Mouse (Mus musculus) lung, embryonic 15.5 days (tissue): Measurements from ENCODE around the gene Adrm1. TPM values are rescaled to one million over a fixed set of nuclear protein-coding genes. Genes with fewer than 3 reads are reported as not detected.

Experiments
- ATAC-seq: fragments of 200-750 bp; cut with Nextera tagmentation; 2 replicates; pipeline ENCODE4 v1.8.0; 2017; ENCODE audit warnings: moderate number of reproducible peaks, borderline replicate concordance; ENCODE audit not compliant: low FRiP score, low TSS enrichment; ENCODE audit errors: extremely low read depth
- H3K27ac ChIP-seq: fragments of 300-500 bp; sonication (generic); 2 replicates; pipeline ENCODE4 v1.5.1; 2015; ENCODE audit warnings: moderate library complexity, mild to moderate bottlenecking, inconsistent platforms
- H3K27me3 ChIP-seq: fragments of 300-500 bp; sonication (generic); 2 replicates; pipeline ENCODE4 v1.6.1; 2015; ENCODE audit warnings: inconsistent platforms
- H3K36me3 ChIP-seq: fragments of 300-500 bp; sonication (generic); 2 replicates; pipeline ENCODE4 v1.6.1; 2015; ENCODE audit warnings: inconsistent platforms
- H3K4me1 ChIP-seq: fragments of 300-500 bp; sonication (generic); 2 replicates; pipeline ENCODE4 v1.6.1; 2015; ENCODE audit warnings: inconsistent platforms
- H3K4me2 ChIP-seq: fragments of 300-500 bp; sonication (generic); 2 replicates; pipeline ENCODE4 v1.6.1; 2015; ENCODE audit warnings: inconsistent platforms, mild to moderate bottlenecking, moderate library complexity
- H3K4me3 ChIP-seq: fragments of 300-500 bp; sonication (generic); 2 replicates; pipeline ENCODE4 v1.5.1; 2015; ENCODE audit warnings: mild to moderate bottlenecking, inconsistent platforms
- H3K9ac ChIP-seq: fragments of 300-500 bp; sonication (generic); 2 replicates; pipeline ENCODE4 v1.6.1; 2015; ENCODE audit warnings: inconsistent platforms
- H3K9me3 ChIP-seq: fragments of 300-500 bp; sonication (generic); 2 replicates; pipeline ENCODE4 v1.6.1; 2016; ENCODE audit warnings: inconsistent platforms
- WGBS: fragments of 180-500 bp; shearing (Covaris S2); methylation state at CpG from one replicate; pipeline ENCODE4 v1.1.7; 2015; 5-methylcytosine and 5-hydroxymethylcytosine counted together
- polyA plus RNA-seq: library from polyadenylated mRNA; unstranded; fragments of >200 nt; fragmentation: Nextera tagmentation; extraction: Ambion mirVana; gene quantifications from 2 replicates; pipeline ENCODE4 v1.2.1, GENCODE M21; 2015

Gene Adrm1
- polyA plus RNA-seq, 1 experiment from 2014 or later, result 191 TPM

DNA sequence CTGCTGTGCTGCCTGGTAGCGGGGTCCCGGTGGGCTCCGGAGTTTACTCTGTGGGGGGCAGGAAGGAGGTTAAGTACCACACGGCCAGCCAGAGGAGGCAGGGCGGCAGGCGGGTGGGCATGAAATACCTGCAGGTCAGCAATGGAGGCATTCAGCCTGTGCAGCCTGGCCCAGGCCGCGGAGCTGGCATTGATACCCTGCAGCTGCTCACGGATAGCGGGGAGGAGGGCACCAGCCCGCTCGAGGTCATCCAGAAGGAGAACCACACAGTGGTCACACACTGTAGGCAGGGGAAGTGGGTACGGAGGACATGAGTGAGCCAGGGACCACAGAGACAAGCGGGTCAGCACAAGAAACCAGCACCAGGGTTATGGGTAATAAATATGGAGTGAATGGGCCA lies 14.4 kb downstream of the Adrm1 start:
- Histone ChIP-seq H3K9ac (no peak overlapping the region), H3K27ac (no peak overlapping the region), H3K27me3 (no peaks in the 10 kb centered on the region), H3K36me3 (peaks cover 77% of the 10 kb centered on the region), H3K9me3 (no peaks in the 10 kb centered on the region), H3K4me2 (no peak overlapping the region), H3K4me3 (no peak overlapping the region), H3K4me1 (no peaks in the 10 kb centered on the region)
- ATAC-seq, result no peak
- WGBS, result 90% methylated on average over 14 of the region's 14 CpGs

DNA sequence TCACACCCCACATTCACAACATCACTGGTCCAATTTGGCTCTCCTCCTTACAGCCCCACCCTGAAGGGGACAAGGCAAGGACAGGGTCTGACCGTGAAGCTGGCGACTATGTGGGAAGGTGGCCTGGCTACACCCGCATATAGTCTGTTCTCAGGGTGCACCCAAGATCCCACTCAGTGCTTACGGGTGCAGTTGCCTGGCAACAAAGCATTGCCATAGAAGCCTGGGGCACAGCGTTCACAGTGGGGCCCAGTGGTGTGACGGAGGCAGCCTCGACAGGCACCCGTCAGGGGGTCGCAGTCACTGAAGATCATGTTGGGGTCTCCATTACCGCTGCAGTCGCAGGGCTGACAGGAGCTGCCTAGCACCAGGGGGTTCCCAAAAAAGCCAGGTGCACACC lies 16.1 kb downstream of the Adrm1 start:
- Histone ChIP-seq H3K4me3 (no peak overlapping the region), H3K9ac (no peak overlapping the region), H3K4me2 (no peak overlapping the region), H3K27me3 (no peaks in the 10 kb centered on the region), H3K36me3 (peaks cover 72% of the 10 kb centered on the region), H3K4me1 (no peaks in the 10 kb centered on the region), H3K9me3 (no peaks in the 10 kb centered on the region), H3K27ac (no peak overlapping the region)
- WGBS, result 86% methylated on average over 11 of the region's 11 CpGs
- ATAC-seq, result no peak

DNA sequence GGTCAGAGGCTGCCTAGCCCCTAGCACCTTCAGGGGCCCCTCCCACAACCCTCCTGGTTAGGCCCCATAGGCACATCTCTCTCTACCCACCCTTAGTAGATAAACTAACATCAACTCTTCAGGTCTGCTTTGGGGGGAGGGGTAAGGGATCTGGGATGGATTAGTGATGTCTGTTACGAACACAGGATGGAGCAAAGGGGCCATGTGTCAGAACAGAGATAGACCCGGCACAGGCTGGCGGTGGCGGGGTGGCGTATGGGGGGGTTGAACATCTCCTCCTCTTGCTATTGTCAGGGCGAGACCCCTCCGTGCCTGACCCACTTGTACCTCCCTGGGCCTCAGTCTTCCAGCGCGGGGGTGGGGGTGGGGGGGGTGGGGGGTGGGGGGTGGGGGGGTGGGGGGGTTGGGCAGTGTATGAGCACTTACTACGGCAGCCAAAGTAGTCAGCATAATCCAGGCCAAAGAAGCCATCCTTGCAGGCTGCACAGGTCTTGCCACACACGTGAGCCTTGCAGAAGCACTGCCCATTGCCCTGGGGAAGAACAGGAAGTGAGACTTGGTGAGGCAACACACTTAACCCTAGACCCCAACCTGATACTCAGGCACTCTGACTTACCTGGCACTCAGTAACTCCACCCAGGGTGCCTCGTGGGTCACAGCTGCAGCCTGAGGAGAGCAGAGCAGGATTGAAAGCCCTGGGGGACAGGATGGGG lies 25.5 kb downstream of the Adrm1 start:
- Histone ChIP-seq H3K4me1 (peaks cover 9% of the 10 kb centered on the region), H3K4me2 (no peak overlapping the region), H3K27me3 (no peaks in the 10 kb centered on the region), H3K36me3 (peaks cover 73% of the 10 kb centered on the region), H3K27ac (no peak overlapping the region), H3K4me3 (no peak overlapping the region), H3K9me3 (no peaks in the 10 kb centered on the region), H3K9ac (no peak overlapping the region)
- WGBS, result 68% methylated on average over 11 of the region's 12 CpGs
- ATAC-seq, result no peak

DNA sequence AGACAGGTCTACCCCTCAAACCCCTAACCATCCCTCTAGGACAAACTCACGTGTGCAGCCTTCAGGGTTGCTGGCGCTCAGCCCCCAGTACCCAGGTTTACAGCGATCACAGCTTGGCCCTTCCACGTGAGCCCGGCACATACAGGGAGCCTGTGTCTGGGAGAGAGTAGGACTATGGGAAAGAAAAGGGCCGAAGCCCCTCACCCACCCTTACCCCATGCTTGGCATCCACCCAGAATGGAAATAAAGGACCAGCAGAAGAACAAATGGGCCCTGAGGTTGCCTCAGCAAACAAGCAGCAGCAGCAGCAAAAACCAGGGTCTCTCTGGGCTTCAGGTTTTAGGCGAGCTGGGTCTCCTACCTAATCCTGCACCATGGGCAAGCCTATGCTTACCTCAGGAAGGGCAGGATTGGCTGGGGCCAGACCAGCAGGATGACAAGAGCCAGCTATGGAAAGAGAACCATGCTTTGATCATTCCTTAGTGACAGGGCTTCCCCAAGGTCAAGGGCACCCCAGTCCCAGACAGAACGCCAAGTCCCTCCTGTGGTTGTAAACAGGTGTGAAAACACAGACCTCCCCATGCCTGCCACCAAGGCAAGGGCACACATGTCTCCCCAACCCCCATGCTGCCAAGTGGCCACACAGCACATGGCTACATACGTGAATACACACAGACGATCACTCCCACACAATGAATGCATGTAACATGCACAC lies 26.2 kb downstream of the Adrm1 start:
- Histone ChIP-seq H3K9ac (no peak overlapping the region), H3K9me3 (no peaks in the 10 kb centered on the region)

GRCm38 (mm10) chr2:180198782-180199181 lies 27.5 kb downstream of the Adrm1 start:
- Histone ChIP-seq H3K27ac (no peak overlapping the region), H3K4me2 (no peak overlapping the region), H3K4me1 (peaks cover 20% of the 10 kb centered on the region), H3K9ac (no peak overlapping the region), H3K4me3 (no peak overlapping the region), H3K27me3 (no peaks in the 10 kb centered on the region), H3K36me3 (peaks cover 68% of the 10 kb centered on the region), H3K9me3 (no peaks in the 10 kb centered on the region)
- ATAC-seq, result no peak
- 90% methylated on average over 10 of the region's 10 CpGs for WGBS

More for the DNA sequence above, 26.2 kb downstream of the Adrm1 start:
- no peak overlapping the region for H3K4me3 ChIP-seq
- no peak overlapping the region for H3K27ac ChIP-seq
- H3K4me1 ChIP-seq, result peaks cover 17% of the 10 kb centered on the region
- H3K36me3 ChIP-seq, result peaks cover 76% of the 10 kb centered on the region
- 82% methylated on average over 10 of the region's 10 CpGs for WGBS
- no peaks in the 10 kb centered on the region for H3K27me3 ChIP-seq
- ATAC-seq, result no peak
- no peak overlapping the region for H3K4me2 ChIP-seq

DNA sequence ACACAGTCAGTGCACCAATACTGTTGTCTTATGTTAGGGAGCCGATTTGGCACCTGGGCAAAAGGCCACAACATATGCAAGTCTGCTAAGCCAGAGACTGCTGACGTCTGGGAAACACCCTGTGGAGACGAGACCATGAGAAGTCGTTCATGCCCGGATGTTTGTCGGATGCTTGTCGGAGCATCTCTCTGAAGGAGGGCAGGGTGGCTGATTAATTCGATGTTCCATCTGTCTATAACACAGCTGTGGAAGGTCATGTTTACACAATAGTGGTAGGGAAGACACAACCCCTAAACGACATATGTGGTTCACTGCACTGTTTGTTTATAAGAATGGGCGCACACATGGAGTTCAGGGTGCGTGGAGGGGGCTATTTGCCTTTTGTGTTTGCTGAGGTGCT lies 29.4 kb downstream of the Adrm1 start:
- 40% methylated on average over 11 of the region's 11 CpGs for WGBS
- Histone ChIP-seq H3K9me3 (no peaks in the 10 kb centered on the region), H3K9ac (no peak overlapping the region), H3K4me2 (no peak overlapping the region), H3K4me1 (peaks cover 20% of the 10 kb centered on the region), H3K27ac (no peak overlapping the region), H3K36me3 (peaks cover 52% of the 10 kb centered on the region), H3K4me3 (no peak overlapping the region), H3K27me3 (no peaks in the 10 kb centered on the region)
- no peak for ATAC-seq

DNA sequence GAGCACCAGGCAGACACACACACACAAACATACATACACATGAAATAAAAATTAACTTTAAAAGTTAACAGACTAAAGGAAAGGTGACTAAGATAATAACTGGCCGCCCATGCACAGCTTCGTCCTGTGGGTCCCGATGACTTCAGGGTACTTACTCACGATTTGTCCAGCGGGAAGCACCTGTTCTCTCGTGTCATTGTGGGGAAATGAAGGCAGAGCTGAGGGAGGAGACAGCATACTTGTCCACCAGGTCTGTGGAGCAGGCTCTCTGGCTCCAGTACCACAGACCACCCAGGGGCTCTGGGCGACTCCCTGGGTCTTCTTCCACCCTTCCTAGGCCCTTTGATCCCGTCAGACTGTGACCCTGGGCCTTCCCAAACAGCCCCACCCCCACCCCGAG lies 30.0 kb downstream of the Adrm1 start:
- H3K4me1 ChIP-seq, result peaks cover 20% of the 10 kb centered on the region
- WGBS, result 67% methylated on average over 9 of the region's 9 CpGs
- no peak overlapping the region for H3K4me3 ChIP-seq

GRCm38 (mm10) chr2:180202263-180202662 lies 31.0 kb downstream of the Adrm1 start:
- Histone ChIP-seq H3K27ac (0 out of 2 replicates have a peak overlapping the region, but pooled peaks have one; percentile 11), H3K27me3 (no peaks in the 10 kb centered on the region), H3K4me3 (no peak overlapping the region), H3K36me3 (peaks cover 49% of the 10 kb centered on the region), H3K4me2 (no peak overlapping the region), H3K4me1 (peaks cover 20% of the 10 kb centered on the region), H3K9ac (no peak overlapping the region), H3K9me3 (no peaks in the 10 kb centered on the region)
- peak; percentile 13; the same call in 1 of the 2 replicates for ATAC-seq
- 79% methylated on average over 14 of the region's 14 CpGs for WGBS

More for the DNA sequence above, 30.0 kb downstream of the Adrm1 start:
- H3K36me3 ChIP-seq, result peaks cover 52% of the 10 kb centered on the region
- no peak for ATAC-seq
- no peak overlapping the region for H3K4me2 ChIP-seq
- no peaks in the 10 kb centered on the region for H3K27me3 ChIP-seq
- no peak overlapping the region for H3K9ac ChIP-seq
- no peaks in the 10 kb centered on the region for H3K9me3 ChIP-seq
- H3K27ac ChIP-seq, result no peak overlapping the region

- H3K27me3 ChIP-seq, result no peaks in the 10 kb centered on the region
- H3K9me3 ChIP-seq, result no peaks in the 10 kb centered on the region
- H3K9ac ChIP-seq, result no peak overlapping the region
- peaks cover 20% of the 10 kb centered on the region for H3K4me1 ChIP-seq
- H3K4me3 ChIP-seq, result no peak overlapping the region
- H3K27ac ChIP-seq, result peak overlapping the region; percentile 60
- H3K4me2 ChIP-seq, result no peak overlapping the region
- peaks cover 45% of the 10 kb centered on the region for H3K36me3 ChIP-seq
- peak; percentile 66 for ATAC-seq
- WGBS, result 33% methylated on average over 10 of the region's 10 CpGs
These were observed 31.5 kb downstream of the Adrm1 start for GRCm38 (mm10) chr2:180202805-180203204.

GRCm38 (mm10) chr2:180204501-180204900 lies 33.2 kb downstream of the Adrm1 start:
- Histone ChIP-seq H3K36me3 (peaks cover 33% of the 10 kb centered on the region), H3K4me2 (no peak overlapping the region), H3K9ac (no peak overlapping the region), H3K9me3 (no peaks in the 10 kb centered on the region), H3K4me3 (no peak overlapping the region), H3K27me3 (no peaks in the 10 kb centered on the region), H3K27ac (no peak overlapping the region), H3K4me1 (peaks cover 20% of the 10 kb centered on the region)
- no peak for ATAC-seq
- WGBS, result 81% methylated on average over 9 of the region's 9 CpGs

DNA sequence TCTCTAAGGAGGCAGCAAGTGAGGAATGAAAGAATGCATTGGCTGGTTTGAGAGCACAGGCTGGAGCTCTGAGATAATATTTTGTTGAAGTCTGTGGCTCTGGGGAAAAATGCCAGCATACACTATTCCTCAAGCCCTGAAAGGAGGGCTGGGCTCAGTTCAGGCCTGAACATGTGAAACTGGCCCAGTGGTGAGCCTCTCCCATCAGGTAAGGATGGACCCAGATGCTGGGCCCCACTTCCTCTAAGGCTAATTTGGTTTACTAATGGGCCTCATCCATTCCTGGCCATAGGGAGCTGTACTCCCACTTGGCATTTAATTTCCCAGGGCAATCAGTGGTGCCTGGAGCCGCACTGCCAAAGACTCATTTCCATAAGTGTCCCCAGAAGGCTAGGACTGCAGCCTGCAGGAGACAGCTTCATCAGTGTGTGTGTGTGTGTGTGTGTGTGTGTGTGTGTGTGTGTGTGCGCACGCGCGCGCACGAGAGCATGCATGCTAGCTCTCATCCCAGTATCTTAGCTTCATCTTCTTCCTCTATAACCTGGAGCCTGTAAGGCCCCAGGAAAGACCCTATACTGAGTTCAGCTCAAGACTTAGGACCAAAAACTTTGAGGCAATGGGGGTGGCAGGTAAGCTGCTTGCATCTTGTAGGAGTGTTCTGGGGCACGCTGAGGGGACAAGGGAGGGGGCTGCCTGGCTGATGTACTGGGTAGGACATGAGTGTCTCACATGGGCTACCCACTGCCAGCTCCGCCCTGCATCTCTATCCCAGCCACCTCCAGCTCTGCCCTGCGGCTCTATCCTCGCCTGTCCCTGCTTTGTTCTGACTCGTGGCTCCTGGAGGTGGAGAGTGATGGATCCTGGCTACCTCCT lies 34.0 kb downstream of the Adrm1 start:
- H3K9ac ChIP-seq, result no peak overlapping the region
- H3K27me3 ChIP-seq, result no peaks in the 10 kb centered on the region
- WGBS, result 88% methylated on average over 12 of the region's 12 CpGs
- peaks cover 20% of the 10 kb centered on the region for H3K4me1 ChIP-seq
- H3K36me3 ChIP-seq, result peaks cover 33% of the 10 kb centered on the region
- no peak overlapping the region for H3K27ac ChIP-seq
- no peak for ATAC-seq
- no peak overlapping the region for H3K4me3 ChIP-seq
- no peaks in the 10 kb centered on the region for H3K9me3 ChIP-seq
- no peak overlapping the region for H3K4me2 ChIP-seq

- H3K27ac ChIP-seq, result no peak overlapping the region
- H3K9me3 ChIP-seq, result no peaks in the 10 kb centered on the region
- peaks cover 28% of the 10 kb centered on the region for H3K36me3 ChIP-seq
- peaks cover 19% of the 10 kb centered on the region for H3K4me1 ChIP-seq
- H3K4me2 ChIP-seq, result no peak overlapping the region
- no peak overlapping the region for H3K9ac ChIP-seq
- no peak for ATAC-seq
- 67% methylated on average over 2 of the region's 2 CpGs for WGBS
- no peaks in the 10 kb centered on the region for H3K27me3 ChIP-seq
- no peak overlapping the region for H3K4me3 ChIP-seq
These were observed 34.6 kb downstream of the Adrm1 start for GRCm38 (mm10) chr2:180205956-180206280.
